In the genomic region with DNA sequence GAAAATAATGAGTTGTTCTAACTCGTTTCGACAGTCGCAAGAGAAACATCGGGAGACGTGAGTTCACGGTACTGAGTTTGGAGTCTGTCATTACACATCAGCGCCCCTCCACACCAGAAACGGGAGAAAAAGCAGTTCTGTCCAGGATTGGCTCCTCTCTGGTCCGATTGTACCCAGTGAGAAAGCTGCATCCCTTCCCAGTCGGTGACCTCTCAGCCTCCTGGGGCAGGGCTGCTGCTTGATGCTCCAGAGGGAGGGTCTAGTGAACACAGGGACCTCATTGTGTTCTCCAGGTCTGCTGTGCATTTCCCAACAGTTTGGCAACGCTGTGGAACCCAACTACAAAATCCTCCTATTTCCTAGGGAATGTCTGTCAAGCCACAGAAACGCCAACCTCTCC, we compare ENCODE assay signal across 10 mouse cellular contexts.
DNase-seq lines count a peak whose midpoint lies in the region; ATAC-seq lines count a peak whose summit lies in the region.
"Had no signal": no experiment of that assay in that cellular context is flagged by ENCODE, and none has a peak within 500 bp of the region (broad histone marks: within the 10 kb centered on the region; RNA-seq: fewer than 3 reads in every experiment).

No protein-coding gene starts in this region.

- no peak overlapping the region for H3K4me2 ChIP-seq in forebrain, embryonic 16.5 days (ENCODE audit: low read length)

- H3K27me3 ChIP-seq in heart, embryonic 10.5 days (ENCODE audit: insufficient read depth, poor library complexity, severe bottlenecking) = no peaks in the 10 kb centered on the region
- H3K27me3 ChIP-seq in forebrain, embryonic 16.5 days (replicated peaks; ENCODE audit: control insufficient read depth, insufficient read depth, low read length) = no peaks in the 10 kb centered on the region
- H3K27me3 ChIP-seq in limb, embryonic 10.5 days (ENCODE audit: low read depth, poor library complexity, severe bottlenecking) = no peaks in the 10 kb centered on the region

- 72% methylated on average over 12 of the region's 12 CpGs for WGBS in heart, embryonic 10.5 days
- WGBS in forebrain, embryonic 16.5 days = 37% methylated on average over 12 of the region's 12 CpGs
- WGBS in limb, embryonic 10.5 days = 71% methylated on average over 12 of the region's 12 CpGs

- no peak overlapping the region for H3K27ac ChIP-seq in heart, embryonic 10.5 days
- H3K27ac ChIP-seq in forebrain, embryonic 16.5 days (ENCODE audit: low read length) = no peak overlapping the region
- no peak overlapping the region for H3K27ac ChIP-seq in limb, embryonic 10.5 days
- H3K27ac ChIP-seq: left cerebral cortex, adult 2 months had no signal

- DNase-seq in heart, adult 18-20 months = peak; percentile 48 to 71
- DNase-seq in heart, embryonic 10.5 days (ENCODE audit: low spot score) = no peak
- peak; percentile 32 for DNase-seq in limb, embryonic 10.5 days (ENCODE audit: low spot score)
- DNase-seq in retina, postnatal 1 day = peak; percentile 83
- no peak for DNase-seq in testis, postnatal 10 days (ENCODE audit: low spot score)
- no peak for DNase-seq in lung, postnatal 10 days
- no peak for DNase-seq in kidney, postnatal 10 days
- DNase-seq: cerebellum, postnatal 25 days had no signal

- H3K9me3 ChIP-seq in heart, embryonic 10.5 days = no peaks in the 10 kb centered on the region
- H3K9me3 ChIP-seq in forebrain, embryonic 16.5 days (ENCODE audit: control insufficient read depth, low read length) = no peaks in the 10 kb centered on the region
- H3K9me3 ChIP-seq in limb, embryonic 10.5 days (replicated peaks) = no peaks in the 10 kb centered on the region

- H3K4me3 ChIP-seq in heart, embryonic 10.5 days = no peak overlapping the region
- H3K4me3 ChIP-seq in forebrain, embryonic 16.5 days (replicated peaks; ENCODE audit: low read length) = no peak overlapping the region
- no peak overlapping the region for H3K4me3 ChIP-seq in limb, embryonic 10.5 days
- H3K4me3 ChIP-seq: left cerebral cortex, adult 2 months had no signal

- 0 out of 2 replicates have a peak, but pooled peaks have one; percentile 23 for ATAC-seq in forebrain, embryonic 16.5 days

- H3K9ac ChIP-seq in forebrain, embryonic 16.5 days (replicated peaks; ENCODE audit: low read depth, low read length) = no peak overlapping the region

- H3K4me1 ChIP-seq in heart, embryonic 10.5 days = peaks cover 3% of the 10 kb centered on the region; the same call in 1 of the 2 replicates
- H3K4me1 ChIP-seq in forebrain, embryonic 16.5 days (replicated peaks; ENCODE audit: control insufficient read depth, insufficient read depth, low read length) = peaks cover 6% of the 10 kb centered on the region; the same call in 1 of the 2 replicates
- H3K4me1 ChIP-seq in limb, embryonic 10.5 days = peaks cover 16% of the 10 kb centered on the region

- no peaks in the 10 kb centered on the region for H3K36me3 ChIP-seq in heart, embryonic 10.5 days
- no peaks in the 10 kb centered on the region for H3K36me3 ChIP-seq in forebrain, embryonic 16.5 days (ENCODE audit: control insufficient read depth, insufficient read depth)
- H3K36me3 ChIP-seq in limb, embryonic 10.5 days = no peaks in the 10 kb centered on the region

Comparison
In these comparisons a context has a peak if more than half of its experiments do, and no peak if none do; other contexts are left out.
1. DNase-seq: peak in heart, adult 18-20 months (2 of 2), limb, embryonic 10.5 days (single experiment) and retina, postnatal 1 day (single experiment); none in heart, embryonic 10.5 days (single experiment), testis, postnatal 10 days (single experiment), lung, postnatal 10 days (single experiment) and kidney, postnatal 10 days (single experiment).